Mouse (Mus musculus) stomach, postnatal 0 days (tissue): ENCODE results near the gene Bicral.

Experiments
- CTCF ChIP-seq: IDR thresholded peaks from 2 replicates; pipeline ENCODE4 v1.5.1; 2016; ENCODE audit warnings: antibody characterized with exemption, low read depth, mild to moderate bottlenecking, moderate library complexity
- EP300 ChIP-seq: optimal IDR thresholded peaks from 2 replicates; pipeline ENCODE3; 2016; ENCODE audit warnings: antibody characterized with exemption

GRCm38 (mm10) chr17:46820628-46821027 is 37.7 kb downstream of the Bicral start:
- TF ChIP-seq CTCF, result no peak
- no peak for TF ChIP-seq EP300
